Mouse (Mus musculus): Measurements from ENCODE around the gene Ctu2.

GRCm38 (mm10) chr8:122445203-122445602 lies 30.7 kb upstream of the Ctu2 start:
- peak in 1 of 2 experiments; percentile 35; a peak in 1 of 4 replicates for TF ChIP-seq CTCF (conservative IDR thresholded peaks at IDR 0.05 in 1 of 2, IDR thresholded peaks at IDR 0.05 in 1 of 2; ENCODE audit: low read depth in 2 of 2, low read length in 2 of 2)
- TF ChIP-seq IRF4 (IDR thresholded peaks at IDR 0.05; ENCODE audit: low read depth, low read length) = no peak
- TF ChIP-seq GABPA (IDR thresholded peaks at IDR 0.05; ENCODE audit: insufficient replicate concordance, low read depth, low read length) = no peak
- peak; percentile 26 for TF ChIP-seq RAD21 (IDR thresholded peaks at IDR 0.05; ENCODE audit: low read depth, low read length)
- no peak for TF ChIP-seq TCF12 (IDR thresholded peaks at IDR 0.05; ENCODE audit: low read depth, low read length)
- TF ChIP-seq JUN (IDR thresholded peaks at IDR 0.05; ENCODE audit: insufficient read depth, low read depth, low read length) = no peak
- TF ChIP-seq POLR2A (IDR thresholded peaks at IDR 0.05; ENCODE audit: low read depth, low read length) = no peak

Data from CH12.LX (cell line).